Mouse (Mus musculus) lung, adult 2 months (tissue): ENCODE results near the gene Lrp1.

Experiments
- CTCF ChIP-seq: fragments of 200-500 bp; IDR thresholded peaks from 2 replicates; pipeline ENCODE4 v1.5.1; 2011; ENCODE audit warnings: mild to moderate bottlenecking, low read length, control low read depth; ENCODE audit not compliant: insufficient read depth
- POLR2A ChIP-seq: fragments of 200-500 bp; IDR thresholded peaks from 2 replicates; pipeline ENCODE4 v1.6.1; 2011; ENCODE audit warnings: low read depth, mild to moderate bottlenecking, control low read depth, low read length, borderline replicate concordance; ENCODE audit errors: extremely low read depth

GRCm38 (mm10) chr10:127586209-127586608, 34.7 kb downstream of the Lrp1 start:
- no peak for TF ChIP-seq CTCF
- TF ChIP-seq POLR2A = no peak
